Mouse (Mus musculus) CH12.LX (cell line): ENCODE data around the gene Eif4g3. TPM values are rescaled to one million over a fixed set of nuclear protein-coding genes. Genes with fewer than 3 reads are reported as not detected.

ENCODE experiments used
- DNase-seq: peaks from one replicate; pipeline ENCODE4 v3.0.0-alpha.2; 2013; ENCODE audit errors: extremely low read depth
- H3K27ac ChIP-seq: 2 replicates; pipeline ENCODE4 v1.5.1; 2012; ENCODE audit warnings: low read depth, mild to moderate bottlenecking, control low read depth, moderate library complexity; ENCODE audit not compliant: insufficient read depth
- H3K27me3 ChIP-seq: replicated peaks from 2 replicates; pipeline ENCODE3; 2012; ENCODE audit warnings: inconsistent platforms
- H3K36me3 ChIP-seq, 2 experiments: replicated peaks in 1 of 2; 2 replicates each; pipeline versions ENCODE3 to v1.6.1; 2012; ENCODE audit warnings: inconsistent platforms in 1 of 2, low read length in 1 of 2, mild to moderate bottlenecking in 1 of 2, mixed read lengths in 1 of 2, moderate library complexity in 1 of 2; ENCODE audit not compliant: control insufficient read depth in 1 of 2, insufficient read depth in 1 of 2
- H3K4me1 ChIP-seq, 2 experiments: 2 replicates each; pipeline ENCODE4 v1.6.1; 2012; ENCODE audit warnings: inconsistent platforms in 1 of 2, moderate library complexity in 1 of 2; ENCODE audit not compliant: insufficient read depth in 2 of 2, control insufficient read depth in 1 of 2
- H3K4me2 ChIP-seq: 2 replicates; pipeline ENCODE4 v1.6.1; 2012; ENCODE audit warnings: low read depth, mild to moderate bottlenecking, control low read depth; ENCODE audit not compliant: poor library complexity, insufficient read depth, severe bottlenecking
- H3K4me3 ChIP-seq, 3 experiments: fragments of 150-350 bp in 1 of 3; sonication (generic) in 1 of 3; replicated peaks in 1 of 3; 2 replicates each; pipeline versions ENCODE3 to v1.5.1; 2011 to 2012; ENCODE audit warnings: low read depth in 2 of 3, low read length in 2 of 3, mild to moderate bottlenecking in 2 of 3, moderate library complexity in 2 of 3, control low read depth in 1 of 3, improper control_type of control experiment in 1 of 3, inconsistent platforms in 1 of 3, mixed read lengths in 1 of 3; ENCODE audit not compliant: poor library complexity in 1 of 3
- H3K79me2 ChIP-seq: replicated peaks from 2 replicates; pipeline ENCODE4 v1.6.1; 2012; ENCODE audit warnings: mild to moderate bottlenecking, moderate library complexity; ENCODE audit not compliant: control insufficient read depth, poor library complexity, insufficient read depth, severe bottlenecking; ENCODE audit errors: extremely low read depth
- H3K9ac ChIP-seq: 2 replicates; pipeline ENCODE4 v1.6.1; 2012; ENCODE audit warnings: low read depth, mild to moderate bottlenecking, control low read depth, moderate library complexity; ENCODE audit not compliant: insufficient read depth
- H3K9me3 ChIP-seq: replicated peaks from 2 replicates; pipeline ENCODE3; 2012; ENCODE audit warnings: low read length, inconsistent platforms, mixed read lengths
- BHLHE40 ChIP-seq: IDR thresholded peaks from 2 replicates; pipeline ENCODE4 v1.6.1; 2011; ENCODE audit warnings: mild to moderate bottlenecking, low read depth, low read length, improper control_type of control experiment
- CHD1 ChIP-seq: IDR thresholded peaks from 2 replicates; pipeline ENCODE4 v1.6.1; 2012; ENCODE audit warnings: low read depth, low read length, improper control_type of control experiment, inconsistent platforms
- E2F4 ChIP-seq: IDR thresholded peaks from 2 replicates; pipeline ENCODE4 v1.6.1; 2011; ENCODE audit warnings: low read depth, low read length, improper control_type of control experiment; ENCODE audit not compliant: insufficient replicate concordance
- EP300 ChIP-seq: IDR thresholded peaks from 2 replicates; pipeline ENCODE4 v1.6.1; 2011; ENCODE audit warnings: low read length, improper control_type of control experiment
- GABPA ChIP-seq: IDR thresholded peaks from 2 replicates; pipeline ENCODE4 v1.6.1; 2012; ENCODE audit warnings: low read depth, low read length, improper control_type of control experiment, inconsistent platforms; ENCODE audit not compliant: insufficient replicate concordance
- IRF4 ChIP-seq: IDR thresholded peaks from 2 replicates; pipeline ENCODE4 v1.6.1; 2014; ENCODE audit warnings: low read depth, mild to moderate bottlenecking, inconsistent platforms, low read length, improper control_type of control experiment
- NELFE ChIP-seq: IDR thresholded peaks from 2 replicates; pipeline ENCODE4 v1.6.1; 2011; ENCODE audit warnings: low read depth, low read length, improper control_type of control experiment
- NRF1 ChIP-seq: IDR thresholded peaks from 2 replicates; pipeline ENCODE4 v1.6.1; 2014; ENCODE audit warnings: low read depth, mild to moderate bottlenecking, inconsistent platforms, low read length, improper control_type of control experiment, moderate library complexity
- POLR2AphosphoS2 ChIP-seq: IDR thresholded peaks from 2 replicates; pipeline ENCODE4 v1.6.1; 2011; ENCODE audit warnings: low read depth, low read length, improper control_type of control experiment
- RAD21 ChIP-seq: IDR thresholded peaks from 2 replicates; pipeline ENCODE4 v1.6.1; 2011; ENCODE audit warnings: low read depth, mild to moderate bottlenecking, low read length, improper control_type of control experiment, moderate library complexity
- SIN3A ChIP-seq: IDR thresholded peaks from 2 replicates; pipeline ENCODE4 v1.6.1; 2012; ENCODE audit warnings: low read length, improper control_type of control experiment, inconsistent platforms
- TCF12 ChIP-seq: IDR thresholded peaks from 2 replicates; pipeline ENCODE4 v1.6.1; 2014; ENCODE audit warnings: low read depth, mild to moderate bottlenecking, inconsistent platforms, low read length, improper control_type of control experiment
- USF1 ChIP-seq: IDR thresholded peaks from 2 replicates; pipeline ENCODE4 v1.6.1; 2014; ENCODE audit warnings: low read depth, mild to moderate bottlenecking, inconsistent platforms, low read length, improper control_type of control experiment
- ZKSCAN1 ChIP-seq: IDR thresholded peaks from 2 replicates; pipeline ENCODE4 v1.6.1; 2012; ENCODE audit warnings: low read depth, inconsistent platforms, low read length, improper control_type of control experiment, borderline replicate concordance
- ZMIZ1 ChIP-seq: IDR thresholded peaks from 2 replicates; pipeline ENCODE4 v1.6.1; 2012; ENCODE audit warnings: low read depth, mild to moderate bottlenecking, inconsistent platforms, low read length, improper control_type of control experiment
- dilution Hi-C: fragments of 300-500 bp; cut with MboI; formaldehyde crosslinking; loops from 2 replicates; pipeline ENCODE4 v1.14.3; 2020; ENCODE audit warnings: low sequenced_read_pairs; ENCODE audit not compliant: extremely low pct_unique_long_range_greater_than_20kb, extremely low pct_ligation_motif_present
- in situ Hi-C: fragments of 300-500 bp; cut with MboI; formaldehyde crosslinking; loops from 3 replicates; pipeline ENCODE4 v1.14.3; 2019; ENCODE audit warnings: low sequenced_read_pairs, low pct_ligation_motif_present, low pct_unique_long_range_greater_than_20kb, mixed read lengths
- polyA plus RNA-seq: library from polyadenylated mRNA; unstranded; fragments of >175 nt; gene quantifications from 2 replicates; pipeline ENCODE4 v1.2.1, GENCODE M21; 2012; ENCODE audit warnings: low read depth; ENCODE audit not compliant: insufficient read length
- total RNA-seq, 2 experiments: library from RNA; depleted of rRNA; stranded (reverse); fragments of 300-350 nt in 1 of 2; fragments of >200 nt in 1 of 2; gene quantifications; 2 replicates each; pipeline ENCODE4 v1.2.3; 2012 to 2014

Eif4g3 gene
- total and polyA plus RNA-seq, 3 experiments = 10.8 to 47.2 (median 24.0) TPM

- Histone ChIP-seq H3K9me3 (no peaks in the 10 kb centered on the region), H3K79me2 (peaks cover 51% of the 10 kb centered on the region), H3K36me3 (peaks cover 30 to 55% of the 10 kb centered on the region in 2 experiments), H3K4me3 (no peak overlapping the region), H3K9ac (no peak overlapping the region), H3K27ac (no peak overlapping the region), H3K27me3 (no peaks in the 10 kb centered on the region), H3K4me2 (no peak overlapping the region), H3K4me1 (peaks cover 7 to 43% of the 10 kb centered on the region in 2 experiments)
- TF ChIP-seq SIN3A (peak; percentile 30; the same call in 1 of the 2 replicates), NRF1 (no peak), BHLHE40 (peak; percentile 67)
- dilution Hi-C loops (no loop called here), in situ Hi-C loops (no loop called here)
- DNase-seq = no peak
Measured at GRCm38 (mm10) chr4:138220761-138221160, 227.9 kb downstream of the Eif4g3 start.

- H3K4me1 ChIP-seq = peaks cover 7 to 40% of the 10 kb centered on the region in 2 experiments
- H3K27ac ChIP-seq = no peak overlapping the region
- H3K9me3 ChIP-seq = no peaks in the 10 kb centered on the region
- peaks cover 36 to 61% of the 10 kb centered on the region in 2 experiments for H3K36me3 ChIP-seq
- dilution Hi-C loops (no loop called here), in situ Hi-C loops (no loop called here)
- H3K79me2 ChIP-seq = peaks cover 51% of the 10 kb centered on the region
- H3K4me3 ChIP-seq = no peak overlapping the region
- H3K9ac ChIP-seq = no peak overlapping the region
- no peak overlapping the region for H3K4me2 ChIP-seq
- DNase-seq = no peak
- no peak for TF ChIP-seq TCF12
- no peak for TF ChIP-seq E2F4
- no peak for TF ChIP-seq ZKSCAN1
- no peak for TF ChIP-seq IRF4
- no peaks in the 10 kb centered on the region for H3K27me3 ChIP-seq
Measured at GRCm38 (mm10) chr4:138221406-138221805, 228.6 kb downstream of the Eif4g3 start.

- H3K4me2 ChIP-seq = no peak overlapping the region
- in situ Hi-C loops (no loop called here), dilution Hi-C loops (no loop called here)
- no peak for DNase-seq
- H3K27me3 ChIP-seq = no peaks in the 10 kb centered on the region
- peaks cover 7 to 40% of the 10 kb centered on the region in 2 experiments for H3K4me1 ChIP-seq
- H3K9me3 ChIP-seq = no peaks in the 10 kb centered on the region
- peaks cover 43 to 68% of the 10 kb centered on the region in 2 experiments for H3K36me3 ChIP-seq
- no peak overlapping the region for H3K4me3 ChIP-seq
- TF ChIP-seq RAD21 (no peak), E2F4 (no peak), EP300 (no peak), ZMIZ1 (no peak), GABPA (no peak), CHD1 (no peak), POLR2AphosphoS2 (no peak), NELFE (no peak), USF1 (no peak)
- no peak overlapping the region for H3K9ac ChIP-seq
- peaks cover 52% of the 10 kb centered on the region for H3K79me2 ChIP-seq
- H3K27ac ChIP-seq = no peak overlapping the region
Measured at GRCm38 (mm10) chr4:138222396-138222795, 229.6 kb downstream of the Eif4g3 start.
